Mouse (Mus musculus) kidney, embryonic 14.5 days (tissue): ENCODE measurements around the gene Slc15a3. TPM values are rescaled to one million over a fixed set of nuclear protein-coding genes. Genes with fewer than 3 reads are reported as not detected.

Experiments
- ATAC-seq: fragments of 200-750 bp; cut with Nextera tagmentation; 2 replicates; pipeline ENCODE4 v1.8.0; 2017; ENCODE audit warnings: moderate number of reproducible peaks, mild to moderate bottlenecking, moderate TSS enrichment, moderate library complexity; ENCODE audit not compliant: low FRiP score, low TSS enrichment
- H3K27ac ChIP-seq: fragments of 300-500 bp; sonication (generic); 2 replicates; pipeline ENCODE4 v1.5.1; 2014; ENCODE audit warnings: low read depth, mild to moderate bottlenecking, low read length, moderate library complexity, mixed read lengths
- H3K27me3 ChIP-seq: fragments of 300-500 bp; sonication (generic); 2 replicates; pipeline ENCODE4 v1.6.1; 2014; ENCODE audit warnings: mild to moderate bottlenecking, low read length; ENCODE audit not compliant: control insufficient read depth, insufficient read depth
- H3K36me3 ChIP-seq: fragments of 300-500 bp; sonication (generic); 2 replicates; pipeline ENCODE4 v1.6.1; 2014; ENCODE audit warnings: low read length, mixed read lengths; ENCODE audit not compliant: control insufficient read depth, insufficient read depth
- H3K4me1 ChIP-seq: fragments of 300-500 bp; sonication (generic); 2 replicates; pipeline ENCODE4 v1.6.1; 2014; ENCODE audit warnings: low read length, mixed read lengths; ENCODE audit not compliant: control insufficient read depth, insufficient read depth
- H3K4me2 ChIP-seq: fragments of 300-500 bp; sonication (generic); replicated peaks from 2 replicates; pipeline ENCODE4 v1.6.1; 2014; ENCODE audit warnings: low read depth, mild to moderate bottlenecking, low read length
- H3K4me3 ChIP-seq: fragments of 300-500 bp; sonication (generic); 2 replicates; pipeline ENCODE4 v1.5.1; 2014; ENCODE audit warnings: mild to moderate bottlenecking, low read length
- H3K9ac ChIP-seq: fragments of 300-500 bp; sonication (generic); 2 replicates; pipeline ENCODE4 v1.6.1; 2014; ENCODE audit warnings: low read depth, mild to moderate bottlenecking, low read length, moderate library complexity
- H3K9me3 ChIP-seq: fragments of 300-500 bp; sonication (generic); 2 replicates; pipeline ENCODE4 v1.6.1; 2016; ENCODE audit warnings: low read length; ENCODE audit not compliant: control insufficient read depth
- WGBS: fragments of 180-500 bp; shearing (Covaris S2); extraction: QIAGEN DNeasy Blood & Tissue Kit; methylation state at CpG from one replicate; pipeline ENCODE4 v1.1.7; 2014; 5-methylcytosine and 5-hydroxymethylcytosine counted together
- polyA plus RNA-seq: library from polyadenylated mRNA; unstranded; fragments of >200 nt; fragmentation: Nextera tagmentation; extraction: Ambion mirVana; gene quantifications from 2 replicates; pipeline ENCODE4 v1.2.1, GENCODE M21; 2014

Slc15a3 gene
- polyA plus RNA-seq, 1 experiment from 2014 or later, result 0.69 TPM

- no peaks in the 10 kb centered on the region for H3K4me1 ChIP-seq
- no peak for ATAC-seq
- H3K9ac ChIP-seq, result no peak overlapping the region
- H3K27ac ChIP-seq, result no peak overlapping the region
- 80% methylated on average over 3 of the region's 3 CpGs for WGBS
- no peaks in the 10 kb centered on the region for H3K9me3 ChIP-seq
- H3K36me3 ChIP-seq, result no peaks in the 10 kb centered on the region
- H3K27me3 ChIP-seq, result no peaks in the 10 kb centered on the region
- no peak overlapping the region for H3K4me3 ChIP-seq
- H3K4me2 ChIP-seq, result no peak overlapping the region
These were observed 7.5 kb upstream of the Slc15a3 start for GRCm38 (mm10) chr19:10832030-10832429.

DNA sequence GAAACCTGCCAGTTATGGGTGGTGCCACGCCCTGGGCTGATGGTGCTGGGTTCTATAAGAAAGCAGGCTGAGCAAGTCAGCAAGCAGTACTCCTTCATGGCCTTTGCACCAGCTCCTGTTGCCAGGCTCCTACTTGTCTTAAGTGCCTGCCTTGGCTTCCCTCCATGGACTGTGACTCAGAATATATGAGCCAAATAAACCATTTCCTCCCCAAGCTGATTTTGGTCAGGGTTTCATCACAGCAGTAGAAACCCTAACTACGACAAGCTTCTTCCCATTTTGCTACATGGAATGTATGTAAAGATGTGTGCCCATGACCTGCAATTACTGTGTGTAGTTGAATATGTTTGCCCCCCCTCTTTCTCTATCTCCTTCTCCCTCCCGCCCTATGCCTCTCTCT, 5.9 kb upstream of the Slc15a3 start:
- H3K36me3 ChIP-seq, result no peaks in the 10 kb centered on the region
- no peaks in the 10 kb centered on the region for H3K9me3 ChIP-seq
- no peak overlapping the region for H3K27ac ChIP-seq
- H3K9ac ChIP-seq, result no peak overlapping the region
- H3K27me3 ChIP-seq, result no peaks in the 10 kb centered on the region
- H3K4me1 ChIP-seq, result no peaks in the 10 kb centered on the region
- ATAC-seq, result no peak
- H3K4me2 ChIP-seq, result no peak overlapping the region
- WGBS, result 82% methylated on average over 3 of the region's 3 CpGs
- no peak overlapping the region for H3K4me3 ChIP-seq

- Histone ChIP-seq H3K27me3 (no peaks in the 10 kb centered on the region), H3K4me3 (no peak overlapping the region), H3K36me3 (no peaks in the 10 kb centered on the region), H3K9ac (no peak overlapping the region), H3K4me1 (no peaks in the 10 kb centered on the region), H3K9me3 (no peaks in the 10 kb centered on the region), H3K27ac (no peak overlapping the region), H3K4me2 (no peak overlapping the region)
- 54% methylated on average over 3 of the region's 3 CpGs for WGBS
- no peak for ATAC-seq
These were observed 3.9 kb upstream of the Slc15a3 start for GRCm38 (mm10) chr19:10835671-10836070.

DNA sequence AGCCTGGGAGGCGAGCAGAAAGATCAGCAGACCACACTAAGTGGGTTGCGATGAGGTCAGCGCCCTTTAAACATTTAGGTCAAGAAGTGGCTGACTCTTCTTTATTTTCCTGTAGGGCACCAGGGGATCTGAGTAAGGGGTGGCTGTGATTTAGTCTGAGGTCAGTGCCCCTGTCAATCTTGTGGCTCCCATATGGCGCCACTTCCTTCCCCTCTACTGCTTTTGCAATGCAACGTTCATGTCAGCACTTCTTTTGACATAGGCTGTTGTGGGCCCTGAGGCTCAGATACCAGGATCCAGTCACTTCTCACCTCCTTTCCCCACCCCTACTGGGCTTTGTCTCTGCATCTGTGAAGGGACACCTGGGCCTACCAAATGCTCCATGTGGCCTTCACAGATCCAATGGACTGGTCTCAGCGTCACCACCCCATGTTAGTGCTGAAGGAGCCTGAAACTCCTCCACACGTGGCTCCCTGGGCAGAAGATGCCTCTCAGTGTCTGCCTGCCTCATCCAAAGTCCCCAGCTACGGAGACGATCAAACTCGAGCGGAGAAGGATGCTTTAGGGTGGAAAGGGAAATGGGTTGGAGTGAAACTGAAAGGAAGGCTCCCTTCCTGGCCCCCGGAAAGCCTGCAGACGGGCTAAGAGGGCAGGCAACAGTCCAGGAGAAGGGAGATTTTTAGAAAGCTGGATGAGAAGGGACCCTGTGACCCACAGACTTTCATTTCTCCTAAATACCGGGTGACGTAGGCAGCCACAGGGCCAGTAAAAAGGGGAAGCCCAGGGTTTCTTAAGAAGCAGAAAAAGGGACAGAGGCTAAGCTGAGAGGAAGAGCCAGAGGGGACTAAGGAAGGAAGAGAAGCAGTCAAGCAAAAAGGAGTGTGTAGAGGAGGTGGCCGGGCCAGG, 2.4 kb downstream of the Slc15a3 start:
- Histone ChIP-seq H3K27me3 (0 out of 2 replicates have a peak, but pooled peaks cover 5% of the 10 kb centered on the region), H3K4me1 (peaks cover 4% of the 10 kb centered on the region; the same call in 1 of the 2 replicates), H3K36me3 (no peaks in the 10 kb centered on the region), H3K4me3 (no peak overlapping the region), H3K4me2 (no peak overlapping the region), H3K9ac (no peak overlapping the region), H3K27ac (no peak overlapping the region), H3K9me3 (no peaks in the 10 kb centered on the region)
- WGBS, result 38% methylated on average over 16 of the region's 16 CpGs
- no peak for ATAC-seq

GRCm38 (mm10) chr19:10842914-10843313, 3.4 kb downstream of the Slc15a3 start:
- Histone ChIP-seq H3K4me1 (peaks cover 4% of the 10 kb centered on the region; the same call in 1 of the 2 replicates), H3K36me3 (no peaks in the 10 kb centered on the region), H3K27me3 (0 out of 2 replicates have a peak, but pooled peaks cover 5% of the 10 kb centered on the region), H3K9ac (no peak overlapping the region), H3K4me2 (peak overlapping the region; percentile 19), H3K27ac (no peak overlapping the region), H3K9me3 (no peaks in the 10 kb centered on the region), H3K4me3 (0 out of 2 replicates have a peak overlapping the region, but pooled peaks have one; percentile 6)
- peak; percentile 51; the same call in 1 of the 2 replicates for ATAC-seq
- WGBS, result 29% methylated on average over 24 of the region's 24 CpGs

DNA sequence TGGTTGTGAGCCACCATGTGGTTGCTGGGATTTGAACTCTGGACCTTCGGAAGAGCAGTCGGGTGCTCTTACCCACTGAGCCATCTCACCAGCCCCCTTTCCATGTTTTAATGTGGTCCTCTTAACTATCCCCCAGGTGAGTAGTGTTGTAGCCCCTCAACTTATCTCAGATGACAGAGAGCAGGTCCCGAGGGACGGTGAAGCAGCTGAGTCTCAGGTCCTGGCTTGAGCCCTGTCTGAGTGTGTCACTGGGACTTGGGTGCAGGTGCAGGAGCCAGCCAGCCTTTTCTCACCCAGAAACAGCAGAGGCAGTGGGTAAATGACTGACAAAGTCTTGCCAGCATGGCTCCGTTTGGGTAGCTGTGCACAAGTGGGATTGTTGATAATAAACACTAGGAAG, 4.7 kb downstream of the Slc15a3 start:
- 0 out of 2 replicates have a peak, but pooled peaks cover 5% of the 10 kb centered on the region for H3K27me3 ChIP-seq
- no peaks in the 10 kb centered on the region for H3K36me3 ChIP-seq
- H3K9me3 ChIP-seq, result no peaks in the 10 kb centered on the region
- no peak overlapping the region for H3K4me3 ChIP-seq
- peaks cover 4% of the 10 kb centered on the region; the same call in 1 of the 2 replicates for H3K4me1 ChIP-seq
- ATAC-seq, result no peak
- H3K27ac ChIP-seq, result no peak overlapping the region
- H3K4me2 ChIP-seq, result no peak overlapping the region
- WGBS, result 94% methylated on average over 5 of the region's 5 CpGs
- no peak overlapping the region for H3K9ac ChIP-seq

- H3K9me3 ChIP-seq, result no peaks in the 10 kb centered on the region
- whole genome bisulfite sequencing, result 87% methylated on average over 3 of the region's 3 CpGs
- no peak overlapping the region for H3K9ac ChIP-seq
- peaks cover 4% of the 10 kb centered on the region; the same call in 1 of the 2 replicates for H3K4me1 ChIP-seq
- no peak overlapping the region for H3K4me3 ChIP-seq
- 0 out of 2 replicates have a peak, but pooled peaks cover 5% of the 10 kb centered on the region for H3K27me3 ChIP-seq
- H3K4me2 ChIP-seq, result no peak overlapping the region
- H3K27ac ChIP-seq, result no peak overlapping the region
- no peaks in the 10 kb centered on the region for H3K36me3 ChIP-seq
- no peak for ATAC-seq
These were observed 5.9 kb downstream of the Slc15a3 start for GRCm38 (mm10) chr19:10845454-10845853.

GRCm38 (mm10) chr19:10846150-10846549, 6.6 kb downstream of the Slc15a3 start:
- H3K27ac ChIP-seq, result no peak overlapping the region
- H3K4me3 ChIP-seq, result no peak overlapping the region
- WGBS, result 77% methylated on average over 7 of the region's 7 CpGs
- no peak overlapping the region for H3K4me2 ChIP-seq
- no peaks in the 10 kb centered on the region for H3K9me3 ChIP-seq
- no peaks in the 10 kb centered on the region for H3K36me3 ChIP-seq
- 0 out of 2 replicates have a peak, but pooled peaks cover 5% of the 10 kb centered on the region for H3K27me3 ChIP-seq
- no peak for ATAC-seq
- peaks cover 4% of the 10 kb centered on the region; the same call in 1 of the 2 replicates for H3K4me1 ChIP-seq
- no peak overlapping the region for H3K9ac ChIP-seq
